Mouse (Mus musculus) left cerebral cortex, postnatal 4 days (tissue): Measurements from ENCODE around the gene Magea6. TPM values are rescaled to one million over a fixed set of nuclear protein-coding genes. Genes with fewer than 3 reads are reported as not detected.
"Not testable (repeated sequence)": the region's sequence is repeated elsewhere in the genome, so short reads cannot be mapped to it uniquely, and the experiment has no call there.

Source experiments
- DNase-seq: peaks from one replicate; pipeline ENCODE4 v3.0.0-alpha.2; 2022
- intact Hi-C: fragments of 180-260 bp; cut with DNase I; formaldehyde crosslinking; loops from one replicate; pipeline ENCODE4 v1.15.1; 2025
- total RNA-seq, 2 experiments: library from RNA; stranded (reverse); gene quantifications; 2 replicates each; pipeline ENCODE4 v1.2.3; 2021

The Magea6 gene
- not detected for total RNA-seq

GRCm38 (mm10) chrX:154935887-154936286 lies at the start of gene Magea6:
Magea6 (minus strand) TSS chrX:154935987.
- DNase-seq, intact Hi-C loops: not testable (repeated sequence)

- DNase-seq, intact Hi-C loops: not testable (repeated sequence)
Measured at GRCm38 (mm10) chrX:154949405-154949804, 13.6 kb upstream of the Magea6 start, which contains the start of gene Magea3. Magea3 (minus strand) TSS chrX:154949505.

GRCm38 (mm10) chrX:154890167-154890566 lies 45.6 kb downstream of the Magea6 start, which contains the start of gene Cldn34b1:
Cldn34b1 (minus strand) TSS chrX:154890267.
- DNase-seq, intact Hi-C loops: not testable (repeated sequence)

Other genes with a start within 250 kb of the Magea6 start
- not detected for gene Cldn34b1, start 45.7 kb downstream of the Magea6 start, total RNA-seq
- gene Magea3, start 13.5 kb upstream of the Magea6 start, total RNA-seq: not detected
- not detected for gene Magea8, start 59.9 kb upstream of the Magea6 start, total RNA-seq
- not detected for gene Magea5, start 127.2 kb upstream of the Magea6 start, total RNA-seq
- not detected for gene Magea1, start 153.8 kb upstream of the Magea6 start, total RNA-seq
- gene Magea2, start 157.7 kb upstream of the Magea6 start, total RNA-seq: not detected
- gene Cldn34b2, start 192.4 kb upstream of the Magea6 start, total RNA-seq: not detected